Comparison of ENCODE assay signal across 23 mouse cellular contexts in the genomic region with DNA sequence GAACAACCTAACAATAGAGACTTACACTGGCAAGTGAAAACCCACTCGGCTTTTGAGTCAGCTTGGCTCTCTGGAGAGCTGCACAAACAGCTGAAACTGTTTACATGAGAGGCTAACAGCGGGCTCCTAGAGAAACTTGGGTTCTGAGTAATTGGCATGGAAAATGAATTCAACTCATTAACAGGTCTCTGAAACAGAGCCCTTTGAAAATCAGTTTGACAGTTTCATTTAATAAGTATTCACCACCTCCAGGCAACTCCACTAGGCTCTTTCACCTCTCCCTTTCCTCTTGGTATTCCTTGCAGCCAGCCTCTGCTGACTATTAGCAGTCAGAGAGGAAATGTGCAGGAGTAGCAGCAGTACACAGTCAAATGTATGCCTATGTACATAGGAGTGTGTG. TPM values are rescaled to one million over a fixed set of nuclear protein-coding genes. Genes with fewer than 3 reads are reported as not detected.
DNase-seq lines count a peak whose midpoint lies in the region; ATAC-seq and TF ChIP-seq lines count a peak whose summit lies in the region.
"Had no signal": no experiment of that assay in that cellular context is flagged by ENCODE, and none has a peak within 500 bp of the region (broad histone marks: within the 10 kb centered on the region; RNA-seq: fewer than 3 reads in every experiment).

No protein-coding gene starts in this region.

- ATAC-seq in hindbrain, embryonic 16.5 days, result 0 out of 2 replicates have a peak, but pooled peaks have one; percentile 27
- ATAC-seq in hindbrain, embryonic 12.5 days (ENCODE audit: low FRiP score), result no peak
- ATAC-seq in midbrain, embryonic 14.5 days (ENCODE audit: low FRiP score, low TSS enrichment), result no peak
- ATAC-seq in midbrain, embryonic 11.5 days (ENCODE audit: low FRiP score), result no peak
- ATAC-seq in forebrain, embryonic 13.5 days, result peak; percentile 90
- peak; percentile 40; the same call in 1 of the 2 replicates for ATAC-seq in forebrain, postnatal 0 days
- ATAC-seq: hindbrain, postnatal 0 days had no signal

- H3K9ac ChIP-seq in hindbrain, embryonic 16.5 days (ENCODE audit: low read depth, low read length), result no peak overlapping the region
- no peak overlapping the region for H3K9ac ChIP-seq in hindbrain, embryonic 12.5 days
- H3K9ac ChIP-seq in midbrain, embryonic 14.5 days (replicated peaks; ENCODE audit: low read length), result no peak overlapping the region
- H3K9ac ChIP-seq in midbrain, embryonic 11.5 days (ENCODE audit: low read length), result no peak overlapping the region
- no peak overlapping the region for H3K9ac ChIP-seq in forebrain, embryonic 13.5 days
- no peak overlapping the region for H3K9ac ChIP-seq in forebrain, postnatal 0 days
- H3K9ac ChIP-seq: embryonic facial prominence, embryonic 15.5 days; heart, embryonic 13.5 days had no signal

- no peak overlapping the region for H3K4me3 ChIP-seq in hindbrain, embryonic 16.5 days (ENCODE audit: low read length)
- H3K4me3 ChIP-seq in hindbrain, embryonic 12.5 days, result no peak overlapping the region
- H3K4me3 ChIP-seq in midbrain, embryonic 14.5 days (replicated peaks; ENCODE audit: low read depth, low read length), result no peak overlapping the region
- no peak overlapping the region for H3K4me3 ChIP-seq in midbrain, embryonic 11.5 days (ENCODE audit: low read depth, low read length)
- no peak overlapping the region for H3K4me3 ChIP-seq in forebrain, embryonic 13.5 days
- no peak overlapping the region for H3K4me3 ChIP-seq in forebrain, postnatal 0 days (ENCODE audit: low read depth, low read length)
- H3K4me3 ChIP-seq: embryonic facial prominence, embryonic 15.5 days; erythroblast, embryonic 14.5 days; heart, embryonic 13.5 days had no signal

- peak; percentile 24 for DNase-seq in midbrain, embryonic 14.5 days
- no peak for DNase-seq in midbrain, embryonic 11.5 days (ENCODE audit: low spot score, missing footprints)
- DNase-seq in forebrain, postnatal 0 days, result peak; percentile 2
- DNase-seq in adrenal gland, postnatal 25 days, result no peak
- DNase-seq in MN1 (ENCODE audit: low spot score), result no peak
- DNase-seq: adrenal gland, adult 2 months; adrenal gland, postnatal 36 days; cerebellum, adult 11 months; cerebellum, adult 8-10 months; cerebellum, postnatal 25 days; gastrocnemius, postnatal 36 days; heart, adult 11 months; heart, postnatal 36 days; kidney, adult 11 months had no signal

- WGBS in hindbrain, embryonic 16.5 days, result 32% methylated on average over 2 of the region's 2 CpGs
- 51% methylated on average over 2 of the region's 2 CpGs for WGBS in hindbrain, embryonic 12.5 days
- WGBS in midbrain, embryonic 14.5 days, result 29% methylated on average over 2 of the region's 2 CpGs
- 58% methylated on average over 2 of the region's 2 CpGs for WGBS in midbrain, embryonic 11.5 days
- 38% methylated on average over 2 of the region's 2 CpGs for WGBS in forebrain, embryonic 13.5 days
- WGBS in forebrain, postnatal 0 days, result 26% methylated on average over 2 of the region's 2 CpGs

- no peaks in the 10 kb centered on the region for H3K27me3 ChIP-seq in hindbrain, embryonic 16.5 days (replicated peaks; ENCODE audit: control insufficient read depth, insufficient read depth, low read length)
- H3K27me3 ChIP-seq in hindbrain, embryonic 12.5 days, result no peaks in the 10 kb centered on the region
- no peaks in the 10 kb centered on the region for H3K27me3 ChIP-seq in midbrain, embryonic 14.5 days (ENCODE audit: control insufficient read depth, insufficient read depth, low read length)
- H3K27me3 ChIP-seq in midbrain, embryonic 11.5 days (ENCODE audit: control insufficient read depth, insufficient read depth, low read length), result no peaks in the 10 kb centered on the region
- no peaks in the 10 kb centered on the region for H3K27me3 ChIP-seq in forebrain, embryonic 13.5 days
- no peaks in the 10 kb centered on the region for H3K27me3 ChIP-seq in forebrain, postnatal 0 days (ENCODE audit: insufficient read depth, low read length)
- H3K27me3 ChIP-seq: CH12.LX; embryonic facial prominence, embryonic 15.5 days; heart, embryonic 13.5 days had no signal

- TF ChIP-seq CTCF in forebrain, postnatal 0 days (IDR thresholded peaks at IDR 0.05; ENCODE audit: low read depth), result no peak

- H3K9me3 ChIP-seq in hindbrain, embryonic 16.5 days (ENCODE audit: control insufficient read depth, low read length), result no peaks in the 10 kb centered on the region
- H3K9me3 ChIP-seq in hindbrain, embryonic 12.5 days (replicated peaks), result no peaks in the 10 kb centered on the region
- H3K9me3 ChIP-seq in midbrain, embryonic 14.5 days (ENCODE audit: control insufficient read depth, low read length), result no peaks in the 10 kb centered on the region
- no peaks in the 10 kb centered on the region for H3K9me3 ChIP-seq in midbrain, embryonic 11.5 days (ENCODE audit: control insufficient read depth, low read length)
- no peaks in the 10 kb centered on the region for H3K9me3 ChIP-seq in forebrain, embryonic 13.5 days (replicated peaks)
- no peaks in the 10 kb centered on the region for H3K9me3 ChIP-seq in forebrain, postnatal 0 days (ENCODE audit: low read length)
- H3K9me3 ChIP-seq: embryonic facial prominence, embryonic 15.5 days; heart, embryonic 13.5 days had no signal

- no peaks in the 10 kb centered on the region for H3K4me1 ChIP-seq in hindbrain, embryonic 16.5 days (ENCODE audit: control insufficient read depth, insufficient read depth, low read depth, low read length)
- H3K4me1 ChIP-seq in hindbrain, embryonic 12.5 days, result no peaks in the 10 kb centered on the region
- no peaks in the 10 kb centered on the region for H3K4me1 ChIP-seq in midbrain, embryonic 14.5 days (ENCODE audit: control insufficient read depth, insufficient read depth, low read length)
- H3K4me1 ChIP-seq in midbrain, embryonic 11.5 days (ENCODE audit: control insufficient read depth, insufficient read depth, low read length), result no peaks in the 10 kb centered on the region
- no peaks in the 10 kb centered on the region for H3K4me1 ChIP-seq in forebrain, embryonic 13.5 days
- H3K4me1 ChIP-seq in forebrain, postnatal 0 days (ENCODE audit: insufficient read depth), result no peaks in the 10 kb centered on the region
- H3K4me1 ChIP-seq: embryonic facial prominence, embryonic 15.5 days; heart, embryonic 13.5 days had no signal

- no peak overlapping the region for H3K27ac ChIP-seq in hindbrain, embryonic 16.5 days (ENCODE audit: low read depth, low read length)
- no peak overlapping the region for H3K27ac ChIP-seq in hindbrain, embryonic 12.5 days
- no peak overlapping the region for H3K27ac ChIP-seq in midbrain, embryonic 14.5 days (replicated peaks; ENCODE audit: low read depth, low read length)
- no peak overlapping the region for H3K27ac ChIP-seq in midbrain, embryonic 11.5 days (ENCODE audit: low read depth, low read length)
- H3K27ac ChIP-seq in forebrain, embryonic 13.5 days, result no peak overlapping the region; the same call in 1 of the 2 replicates
- no peak overlapping the region for H3K27ac ChIP-seq in forebrain, postnatal 0 days (ENCODE audit: low read depth, low read length)
- H3K27ac ChIP-seq: embryonic facial prominence, embryonic 15.5 days; heart, embryonic 13.5 days; hindbrain, postnatal 0 days had no signal

- H3K4me2 ChIP-seq in hindbrain, embryonic 16.5 days (ENCODE audit: low read length), result no peak overlapping the region
- no peak overlapping the region for H3K4me2 ChIP-seq in hindbrain, embryonic 12.5 days (replicated peaks)
- no peak overlapping the region for H3K4me2 ChIP-seq in midbrain, embryonic 14.5 days (ENCODE audit: low read length)
- H3K4me2 ChIP-seq in midbrain, embryonic 11.5 days, result no peak overlapping the region
- H3K4me2 ChIP-seq in forebrain, embryonic 13.5 days, result no peak overlapping the region
- H3K4me2 ChIP-seq in forebrain, postnatal 0 days (ENCODE audit: low read depth), result no peak overlapping the region
- H3K4me2 ChIP-seq: embryonic facial prominence, embryonic 15.5 days; heart, embryonic 13.5 days had no signal

- H3K36me3 ChIP-seq in hindbrain, embryonic 16.5 days (ENCODE audit: control insufficient read depth, insufficient read depth, low read length), result no peaks in the 10 kb centered on the region
- H3K36me3 ChIP-seq in hindbrain, embryonic 12.5 days, result no peaks in the 10 kb centered on the region
- no peaks in the 10 kb centered on the region for H3K36me3 ChIP-seq in midbrain, embryonic 14.5 days (ENCODE audit: control insufficient read depth, insufficient read depth, low read length)
- no peaks in the 10 kb centered on the region for H3K36me3 ChIP-seq in midbrain, embryonic 11.5 days (ENCODE audit: control insufficient read depth, insufficient read depth, low read length)
- no peaks in the 10 kb centered on the region for H3K36me3 ChIP-seq in forebrain, embryonic 13.5 days (ENCODE audit: poor library complexity, severe bottlenecking)
- no peaks in the 10 kb centered on the region for H3K36me3 ChIP-seq in forebrain, postnatal 0 days (ENCODE audit: insufficient read depth)
- H3K36me3 ChIP-seq: embryonic facial prominence, embryonic 15.5 days; heart, embryonic 13.5 days had no signal

RNA-seq across cellular contexts. Expression of a gene that starts 37.2 kb away (rescaled TPM):
- 6.8 and 7.6 TPM in 2 replicates for polyA plus RNA-seq in hindbrain, embryonic 16.5 days (2015; fragmentation: Nextera tagmentation; extraction: Ambion mirVana)
- polyA plus RNA-seq in hindbrain, embryonic 12.5 days (2016; fragmentation: Nextera tagmentation; extraction: Ambion mirVana), result 15.5 and 20.2 TPM in 2 replicates
- polyA plus RNA-seq in midbrain, embryonic 14.5 days (2014; fragmentation: Nextera tagmentation; extraction: Ambion mirVana), result 36.5 and 47.2 TPM in 2 replicates
- polyA plus RNA-seq in midbrain, embryonic 11.5 days (2014; fragmentation: Nextera tagmentation; extraction: Ambion mirVana), result 32.4 and 33.8 TPM in 2 replicates
- 18.6 and 19.5 TPM in 2 replicates for polyA plus RNA-seq in forebrain, embryonic 13.5 days (2015; fragmentation: Nextera tagmentation; extraction: Ambion mirVana)
- 17.9 and 23.1 TPM in 2 replicates for total RNA-seq in forebrain, postnatal 0 days (2014; rRNA removed)
- polyA plus RNA-seq in forebrain, postnatal 0 days (2015; fragmentation: Nextera tagmentation; extraction: Ambion mirVana), result 5.1 and 6.6 TPM in 2 replicates
- not detected in 2 replicates for total RNA-seq in adrenal gland, postnatal 25 days (2021)
- total RNA-seq: adrenal gland, adult 2 months; adrenal gland, postnatal 36 days; CH12.LX; gastrocnemius, adult 8-10 months; gastrocnemius, postnatal 36 days; heart, postnatal 36 days had no signal
- polyA plus RNA-seq: erythroblast, embryonic 14.5 days had no signal

Comparison
In these comparisons a context has a peak if more than half of its experiments do, and no peak if none do; other contexts are left out.
1. ATAC-seq: peak in hindbrain, embryonic 16.5 days (single experiment), forebrain, embryonic 13.5 days (single experiment) and forebrain, postnatal 0 days (single experiment); none in hindbrain, embryonic 12.5 days (single experiment), midbrain, embryonic 14.5 days (single experiment) and midbrain, embryonic 11.5 days (single experiment).
2. DNase-seq: peak in midbrain, embryonic 14.5 days (single experiment) and forebrain, postnatal 0 days (single experiment); none in midbrain, embryonic 11.5 days (single experiment), adrenal gland, postnatal 25 days (single experiment) and MN1 (single experiment).